Mouse (Mus musculus) midbrain, embryonic 10.5 days (tissue): ENCODE measurements around the gene Exog. TPM values are rescaled to one million over a fixed set of nuclear protein-coding genes. Genes with fewer than 3 reads are reported as not detected.

Experiments
- polyA plus RNA-seq: library from polyadenylated mRNA; unstranded; fragments of >200 nt; fragmentation: Nextera tagmentation; extraction: Ambion mirVana; gene quantifications from 2 replicates; pipeline ENCODE4 v1.2.1, GENCODE M21; 2016

Gene Exog
- polyA plus RNA-seq, 1 experiment from 2014 or later: 36.5 TPM

Other genes with a start within 250 kb of the Exog start
- not detected in 2 replicates for gene Slc22a13, start 235.8 kb upstream of the Exog start, polyA plus RNA-seq
- gene Oxsr1, start 122.5 kb upstream of the Exog start, polyA plus RNA-seq: 14.4 and 15.0 TPM in 2 replicates
- gene Acaa1a, start 105.3 kb upstream of the Exog start, polyA plus RNA-seq: 75.5 and 82.4 TPM in 2 replicates
- gene Myd88, start 103.5 kb upstream of the Exog start, polyA plus RNA-seq: 7.5 and 8.2 TPM in 2 replicates
- 6.9 and 7.7 TPM in 2 replicates for gene Xylb, start 87.6 kb upstream of the Exog start, polyA plus RNA-seq
- gene Slc22a14, start 79.4 kb upstream of the Exog start, polyA plus RNA-seq: not detected in 2 replicates
- 63.7 and 69.9 TPM in 2 replicates for gene Acvr2b, start 42.8 kb upstream of the Exog start, polyA plus RNA-seq
- 0.12 and 0.22 TPM in 2 replicates for gene Scn5a, start 134.1 kb downstream of the Exog start, polyA plus RNA-seq